Mouse (Mus musculus) kidney, adult 2 months (tissue): ENCODE results near the gene Slc26a11.

Source experiments
- CTCF ChIP-seq: fragments of 200-500 bp; conservative IDR thresholded peaks from 2 replicates; pipeline ENCODE4 v1.5.1; 2011; ENCODE audit warnings: low read depth, mild to moderate bottlenecking, control low read depth, low read length, moderate library complexity, mixed read lengths; ENCODE audit not compliant: insufficient read depth, insufficient read length
- POLR2A ChIP-seq: fragments of 200-500 bp; IDR thresholded peaks from one replicate; pipeline ENCODE4 v1.6.1; 2011; ENCODE audit warnings: low read depth, low read length, control low read depth

DNA sequence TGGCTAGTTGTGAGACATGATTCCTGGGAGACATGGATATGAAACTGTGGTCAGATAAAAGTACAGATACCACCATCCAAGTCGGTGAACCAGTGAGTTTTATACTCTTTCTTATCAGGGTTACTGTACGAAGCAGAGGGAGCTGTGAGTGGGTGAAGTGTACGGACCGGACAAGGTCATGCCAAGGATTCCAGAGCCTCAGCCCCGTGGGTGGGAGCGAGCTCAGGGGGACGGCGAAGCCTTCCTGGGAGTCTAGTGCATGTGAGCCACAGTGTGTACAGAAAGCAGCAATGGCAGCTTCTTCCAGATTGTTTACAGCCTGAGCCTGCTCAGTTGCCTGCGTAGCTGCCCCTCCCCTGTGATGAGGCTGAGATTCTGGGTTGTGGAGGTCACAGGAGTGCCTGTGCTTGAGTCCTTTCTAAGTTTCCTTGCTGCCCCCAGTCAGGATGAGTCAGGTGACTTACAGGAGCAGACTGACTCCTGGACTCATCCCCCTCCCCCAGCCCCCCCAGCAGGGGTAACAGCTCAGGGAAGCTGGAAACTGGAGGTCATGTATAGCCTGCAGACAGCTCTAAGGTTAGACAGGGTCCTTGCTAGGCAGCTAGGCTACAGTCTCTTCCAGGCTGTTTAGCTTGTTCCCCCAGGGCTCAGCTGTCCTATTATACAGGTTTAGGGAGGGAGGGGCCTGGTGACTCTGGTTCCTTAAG is 26.4 kb downstream of the Slc26a11 start:
- TF ChIP-seq CTCF (no peak), POLR2A (no peak)
